Mouse (Mus musculus) frontal cortex, postnatal 10 days (tissue): ENCODE measurements around the gene Tubb1.

ENCODE experiments used
- DNase-seq, 2 experiments: peaks; one replicate each; pipeline ENCODE4 v3.0.0; 2022; ENCODE audit warnings: low spot score in 2 of 2, mixed read lengths in 1 of 2

Tubb1 gene

DNA sequence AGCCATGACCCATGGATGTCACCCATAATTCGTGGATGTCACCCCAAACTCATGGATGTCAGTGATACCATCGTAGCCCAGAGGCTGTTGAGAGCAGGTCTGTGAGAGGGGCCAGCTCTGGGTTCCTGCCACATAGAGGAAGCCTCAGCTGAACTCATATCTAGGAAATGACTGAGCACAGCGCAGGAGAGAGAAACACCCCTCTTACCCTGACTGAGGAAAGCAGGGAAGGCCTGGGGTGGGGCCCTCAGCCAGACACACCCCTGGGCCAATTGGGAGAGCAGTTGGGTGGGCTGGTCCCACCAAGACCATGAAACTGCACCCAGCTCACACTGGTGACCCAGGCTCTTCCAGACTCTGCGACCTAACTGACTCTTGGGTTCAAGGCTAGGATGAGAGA lies at the start of gene Tubb1:
TSS of gene Tubb1 (plus strand) at position 343 of the 400 bp plus-strand sequence.
- DNase-seq: no peak

DNA sequence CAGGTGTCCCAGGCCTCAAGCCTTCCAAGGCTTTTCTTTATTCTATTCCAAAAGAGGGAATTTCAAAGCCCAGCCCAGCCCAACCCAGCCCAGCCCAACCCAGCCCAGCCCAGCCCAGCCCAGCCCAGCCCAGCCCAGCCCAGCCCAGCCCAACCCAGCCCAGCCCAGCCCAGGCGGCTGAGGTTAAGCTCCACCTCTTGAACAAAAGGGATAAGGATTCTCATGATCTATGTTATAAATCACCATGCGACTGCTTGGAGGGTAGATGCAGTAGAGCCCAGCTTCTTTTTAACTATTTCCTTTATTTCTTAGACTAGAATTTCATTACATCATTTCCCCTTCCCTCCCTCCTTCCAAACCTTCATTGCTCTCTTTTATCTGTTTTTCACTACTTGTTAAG lies 40.3 kb upstream of the Tubb1 start:
- DNase-seq: no peak

DNA sequence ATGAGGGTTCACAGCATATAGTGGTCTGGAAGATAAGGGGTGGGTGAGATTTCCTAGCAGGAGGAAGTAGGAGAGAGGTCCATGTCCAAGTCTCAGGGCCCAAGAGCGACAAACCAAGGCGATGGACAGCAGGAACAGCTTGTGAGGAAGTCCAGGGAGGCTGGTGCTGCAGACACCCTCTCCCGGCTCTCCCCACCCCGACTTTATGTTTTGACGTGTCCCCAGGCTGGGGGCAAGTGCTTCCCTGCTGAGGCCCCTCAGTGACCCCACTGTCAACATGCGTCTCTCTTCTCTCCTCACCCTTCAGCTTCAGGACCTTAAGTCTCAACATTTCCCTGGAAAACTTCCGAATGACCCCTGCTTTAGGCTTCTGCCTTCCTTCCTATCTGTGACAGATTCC lies 37.4 kb upstream of the Tubb1 start:
- no peak for DNase-seq

DNA sequence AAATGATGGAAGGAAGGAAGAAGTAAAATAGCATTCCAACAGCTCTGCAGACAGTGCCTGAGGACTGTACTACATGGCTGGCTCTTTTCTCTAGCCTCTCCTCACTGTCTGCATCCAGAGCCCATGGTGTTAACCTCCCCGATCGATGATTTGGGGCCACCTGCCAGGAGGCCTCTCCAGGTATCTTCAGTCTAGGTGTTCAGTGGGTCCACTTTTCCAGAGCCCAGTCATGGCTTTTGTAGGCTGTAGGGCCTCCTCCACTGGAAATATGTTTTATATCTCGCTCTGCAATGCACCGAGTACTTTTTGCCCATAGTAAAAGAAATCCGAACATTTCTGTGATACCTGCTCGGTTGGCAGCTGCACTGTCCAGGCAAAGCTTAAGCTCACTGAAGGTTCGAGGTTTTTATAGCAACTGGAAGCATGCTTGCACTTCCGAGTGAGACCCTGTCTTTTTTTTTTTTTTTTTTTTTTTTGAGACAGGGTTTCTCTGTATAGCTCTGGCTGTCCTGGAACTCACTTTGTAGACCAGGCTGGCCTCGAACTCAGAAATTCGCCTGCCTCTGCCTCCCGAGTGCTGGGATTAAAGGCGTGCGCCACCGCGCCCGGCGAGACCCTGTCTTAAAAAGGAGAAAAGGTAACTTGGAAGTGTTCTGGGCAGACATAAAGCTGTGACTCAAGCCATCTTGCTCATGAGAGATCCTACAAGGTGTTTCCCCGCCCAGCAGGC lies 35.3 kb upstream of the Tubb1 start:
- DNase-seq: no peak

DNA sequence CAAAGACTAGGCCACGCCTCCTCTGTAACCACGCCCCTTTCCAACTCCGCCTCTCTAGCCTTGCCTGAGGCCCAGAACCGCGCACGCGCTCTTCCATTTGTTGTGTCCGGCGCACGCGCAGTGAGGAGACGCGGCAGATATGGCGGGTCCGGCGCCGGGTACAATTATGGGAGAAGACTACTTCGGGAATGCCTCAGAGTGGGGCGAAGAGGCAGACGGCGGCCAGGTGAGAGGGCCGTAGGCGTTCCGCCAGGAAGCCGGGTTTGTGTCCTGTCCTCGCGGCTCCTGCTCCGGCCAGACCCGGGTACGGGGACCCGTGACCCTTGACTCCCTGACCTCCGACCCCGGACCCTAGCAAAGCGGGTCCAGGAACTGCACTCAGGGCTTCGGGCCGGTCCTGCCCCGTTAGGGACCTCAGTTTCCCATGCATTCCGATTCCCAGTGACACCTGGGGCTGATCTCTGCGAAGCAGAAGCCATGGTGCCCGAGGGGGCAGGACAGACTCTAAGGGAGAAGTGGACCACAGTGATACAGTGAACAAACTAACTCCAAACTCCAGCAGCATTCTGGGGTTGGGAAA lies 34.7 kb upstream of the Tubb1 start, which contains the start of gene Nelfcd:
TSS of gene Nelfcd (plus strand) at position 74 of the 580 bp plus-strand sequence.
- peak; percentile 88 to 92 for DNase-seq

DNA sequence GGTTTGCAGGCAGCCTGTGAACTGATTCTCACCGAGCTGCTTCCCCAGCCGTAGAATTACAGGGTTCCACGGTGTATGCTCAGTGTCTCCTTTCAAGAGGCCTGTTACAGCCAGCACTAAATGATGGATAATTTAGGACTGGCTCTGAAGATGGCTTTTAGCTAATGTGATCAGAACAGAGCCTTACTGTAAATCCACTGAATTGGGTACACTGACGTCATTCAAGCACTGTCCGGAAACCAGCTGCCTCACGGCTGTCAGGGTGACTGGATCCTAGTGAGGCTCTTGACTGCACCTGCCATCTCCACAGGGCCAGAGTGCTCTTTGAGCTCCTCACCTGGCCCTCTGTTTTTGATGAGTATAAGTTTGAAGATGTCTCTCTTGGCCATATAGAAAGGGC lies 29.4 kb upstream of the Tubb1 start:
- DNase-seq: no peak

DNA sequence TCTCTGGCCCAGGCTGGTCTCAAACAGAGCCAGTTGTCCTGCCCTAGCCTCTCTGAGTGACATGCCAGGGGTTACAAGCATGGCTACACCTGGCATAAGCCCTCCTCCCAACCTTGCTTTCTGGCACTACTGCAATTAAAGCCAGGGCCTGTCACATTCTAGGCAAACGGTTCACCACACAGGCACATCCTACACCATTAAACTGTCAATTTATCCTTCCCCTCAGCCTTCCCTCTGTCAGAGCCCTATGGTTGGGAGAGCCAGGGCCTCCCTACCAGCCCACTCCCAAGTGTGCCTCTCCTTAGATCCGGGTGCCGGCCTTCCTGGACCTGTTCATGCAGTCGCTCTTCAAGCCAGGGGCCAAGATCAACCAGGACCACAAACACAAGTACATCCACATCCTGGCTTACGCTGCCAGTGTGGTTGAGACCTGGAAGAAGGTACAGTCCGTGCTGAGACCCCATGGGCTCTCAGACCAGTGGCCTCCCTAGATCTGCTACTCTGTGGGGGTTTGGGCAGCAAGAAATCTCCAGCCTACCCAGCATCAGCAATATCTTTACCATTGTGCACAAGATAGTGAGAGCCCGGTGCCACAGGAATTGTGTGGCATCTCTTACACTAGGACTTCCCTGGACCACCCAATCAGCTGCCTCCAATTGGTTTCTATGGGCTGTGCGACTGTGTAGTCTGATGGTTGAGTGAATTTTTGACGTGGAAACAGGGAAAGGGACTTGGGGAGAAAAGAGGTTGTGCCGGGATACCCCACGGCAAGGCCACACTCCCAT lies 26.0 kb upstream of the Tubb1 start:
- DNase-seq: no peak

DNA sequence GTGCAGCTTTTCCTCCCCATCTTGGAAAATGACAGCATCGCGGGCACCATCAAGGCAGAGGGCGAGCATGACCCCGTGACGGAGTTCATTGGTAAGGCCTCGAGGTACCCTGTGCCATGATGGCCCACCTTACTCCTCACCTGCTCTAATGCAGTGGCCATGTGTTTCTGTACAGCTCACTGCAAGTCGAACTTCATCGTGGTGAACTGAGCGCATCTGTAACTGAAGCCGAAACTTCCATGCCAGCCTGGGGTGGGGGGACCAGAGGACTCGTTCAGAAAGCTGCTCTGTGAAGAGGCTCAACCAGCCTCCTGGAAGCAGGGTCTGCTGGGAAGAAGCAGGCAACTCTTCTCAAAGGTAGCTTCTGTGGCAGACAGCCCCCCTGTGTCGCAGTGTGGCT lies 23.6 kb upstream of the Tubb1 start:
- DNase-seq: no peak

DNA sequence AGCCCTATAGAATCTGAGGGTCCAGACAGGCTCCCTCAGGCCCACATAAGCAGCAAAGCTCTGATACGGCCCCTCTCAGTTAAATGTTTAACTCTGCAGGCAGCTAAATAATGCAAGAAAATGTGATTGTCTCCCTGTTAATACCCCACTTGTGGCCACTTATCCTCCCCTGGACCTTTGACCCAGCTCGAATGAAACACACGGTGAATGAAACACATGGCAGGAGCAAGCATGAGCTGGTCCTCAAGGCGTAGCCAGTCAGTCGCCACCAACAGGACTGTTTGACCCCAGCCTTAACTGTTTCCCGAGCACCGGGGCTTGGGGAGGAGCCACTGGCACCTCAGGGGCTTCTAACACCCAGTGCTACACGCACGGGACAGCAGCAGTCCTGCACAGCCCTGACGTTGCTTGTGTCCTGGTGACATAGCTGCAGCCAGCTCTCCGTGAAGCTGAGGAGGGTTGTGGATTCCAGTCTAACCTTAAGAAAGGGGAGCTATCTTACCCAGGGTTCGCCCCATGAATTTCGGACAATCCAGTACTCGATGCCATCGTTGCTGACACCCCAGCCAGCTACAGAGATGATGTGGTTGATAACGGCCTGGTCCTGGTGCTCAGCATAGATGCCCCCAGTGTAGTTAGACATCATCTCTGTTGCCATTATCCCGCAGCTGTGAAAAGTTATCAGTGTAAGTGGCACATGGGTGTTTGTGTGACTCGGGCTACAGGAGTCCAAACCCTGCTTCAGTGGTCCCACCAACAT lies 22.2 kb upstream of the Tubb1 start:
- no peak for DNase-seq

DNA sequence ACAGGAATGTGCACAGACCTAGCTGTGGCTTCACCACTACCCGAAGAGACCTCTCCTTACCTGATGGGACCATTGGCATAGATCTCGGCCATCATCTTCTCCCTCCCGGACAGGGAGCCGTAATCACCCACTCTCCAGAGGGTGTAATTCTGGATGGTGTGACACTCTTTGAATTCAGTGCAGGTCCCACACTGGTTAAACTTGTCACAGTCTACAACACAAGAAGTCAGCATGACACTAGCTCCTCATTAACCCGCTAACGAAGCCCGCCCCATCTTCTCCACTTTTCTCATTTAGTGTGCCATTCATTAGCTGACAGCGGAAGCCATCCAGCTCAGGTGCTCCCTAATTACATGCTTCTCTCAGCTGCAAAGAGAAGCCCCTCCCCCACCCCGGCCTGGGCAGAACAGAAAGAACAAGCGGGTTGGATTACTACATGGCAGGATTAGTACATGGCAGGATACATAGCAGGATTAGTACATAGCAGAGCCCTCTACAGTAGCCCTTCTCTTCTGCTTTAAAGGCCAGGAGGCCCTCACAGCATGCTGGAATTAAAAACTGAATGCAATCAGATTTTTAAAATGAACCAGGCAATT lies 21.4 kb upstream of the Tubb1 start:
- no peak for DNase-seq

DNA sequence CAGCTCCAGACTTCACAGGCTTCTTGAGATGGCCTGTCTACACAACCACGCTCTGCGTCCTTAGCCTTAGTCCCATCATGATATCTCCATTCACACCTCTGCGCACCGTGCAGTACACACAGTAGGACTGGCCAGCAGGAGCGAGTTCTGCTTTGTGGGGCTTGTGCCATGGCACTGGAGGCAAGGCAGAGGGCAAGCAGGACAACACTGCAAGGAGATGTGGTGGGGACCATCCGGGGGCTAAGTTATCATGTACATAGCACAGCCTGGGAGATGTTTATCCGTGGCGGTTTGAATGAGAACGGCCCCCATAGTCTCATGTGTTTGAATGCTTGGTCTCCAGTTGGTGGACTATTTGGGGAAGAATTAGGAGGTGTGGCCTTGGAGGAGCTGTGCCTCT lies 15.6 kb upstream of the Tubb1 start:
- DNase-seq: no peak

DNA sequence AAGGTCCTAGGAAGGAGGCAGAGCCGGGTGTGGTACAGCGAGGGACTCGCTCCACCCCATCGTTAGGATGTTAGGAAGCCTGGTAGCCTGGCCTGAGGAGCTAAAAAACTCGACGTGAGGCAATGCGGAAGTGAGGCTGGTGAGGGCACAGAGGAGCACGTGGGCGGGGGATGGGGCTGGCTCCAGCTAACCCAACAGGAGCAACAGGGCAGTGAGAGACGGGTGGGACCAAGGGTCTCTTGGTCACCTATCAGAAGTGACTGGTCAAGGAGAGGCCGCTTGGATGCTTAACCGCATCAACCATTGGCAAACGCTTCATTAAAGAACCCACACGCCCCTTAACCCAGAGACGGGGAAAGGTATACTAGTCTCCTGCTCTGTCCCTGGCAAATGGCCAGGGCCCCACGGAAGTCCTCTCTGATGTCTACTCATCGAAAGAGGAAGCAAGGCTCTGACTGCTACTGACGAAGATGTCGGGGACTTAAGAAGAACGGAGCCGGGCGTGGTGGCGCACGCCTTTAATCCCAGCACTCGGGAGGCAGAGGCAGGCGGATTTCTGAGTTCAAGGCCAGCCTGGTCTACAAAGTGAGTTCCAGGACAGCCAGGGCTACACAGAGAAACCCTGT lies 14.3 kb upstream of the Tubb1 start:
- peak in 1 of 2 experiments; percentile 41 for DNase-seq

DNA sequence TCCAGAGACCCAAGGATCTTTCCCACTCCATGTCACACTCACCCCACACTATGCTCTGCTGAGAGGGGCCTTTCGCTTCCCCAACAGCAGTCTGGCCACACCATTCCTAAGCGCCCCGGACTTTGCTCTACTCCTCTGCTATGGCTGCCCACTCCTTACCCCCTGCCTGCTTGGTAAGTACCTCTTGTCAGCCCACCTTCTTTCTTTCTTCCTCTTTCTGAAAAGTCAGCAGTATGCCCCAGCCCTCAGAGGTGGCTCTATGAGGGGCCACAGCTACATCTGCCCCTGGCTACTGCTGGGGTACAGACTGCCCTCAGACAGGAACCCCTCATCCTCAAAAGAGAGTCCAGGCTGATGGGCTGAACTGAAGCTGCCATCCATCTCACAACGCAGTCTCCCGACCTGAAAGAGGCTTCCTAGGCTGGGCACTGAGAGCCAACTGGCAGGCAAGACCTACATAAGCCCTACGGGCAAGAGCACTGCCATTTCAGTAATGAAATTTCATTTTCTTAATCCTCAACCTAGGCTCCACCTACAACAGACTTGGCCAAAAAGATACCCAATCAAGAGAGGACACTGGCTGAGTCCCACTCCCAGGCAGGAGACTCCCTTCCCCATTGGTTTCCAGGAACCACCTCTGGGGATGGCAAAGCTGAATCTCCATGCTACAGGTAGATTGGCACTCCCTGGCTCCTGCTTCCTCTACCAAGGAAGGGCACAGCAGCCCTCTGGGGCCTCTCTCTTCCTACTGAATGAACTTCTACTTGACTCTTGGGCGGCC lies 13.4 kb upstream of the Tubb1 start:
- no peak for DNase-seq

DNA sequence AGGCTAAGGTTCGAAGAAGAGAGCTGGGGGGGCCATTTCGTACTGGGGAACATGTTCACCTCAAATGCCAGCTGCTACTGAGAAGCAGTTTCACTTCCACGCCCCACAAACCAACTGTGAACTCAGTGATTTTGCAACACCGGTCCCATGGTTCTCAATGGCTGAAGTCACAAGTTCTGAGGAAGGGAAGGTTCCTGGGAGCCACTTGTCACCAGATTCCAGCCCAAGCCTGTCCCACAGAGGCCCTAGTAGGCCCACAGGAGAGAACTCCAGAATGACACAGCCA lies 12.9 kb upstream of the Tubb1 start:
- no peak for DNase-seq

DNA sequence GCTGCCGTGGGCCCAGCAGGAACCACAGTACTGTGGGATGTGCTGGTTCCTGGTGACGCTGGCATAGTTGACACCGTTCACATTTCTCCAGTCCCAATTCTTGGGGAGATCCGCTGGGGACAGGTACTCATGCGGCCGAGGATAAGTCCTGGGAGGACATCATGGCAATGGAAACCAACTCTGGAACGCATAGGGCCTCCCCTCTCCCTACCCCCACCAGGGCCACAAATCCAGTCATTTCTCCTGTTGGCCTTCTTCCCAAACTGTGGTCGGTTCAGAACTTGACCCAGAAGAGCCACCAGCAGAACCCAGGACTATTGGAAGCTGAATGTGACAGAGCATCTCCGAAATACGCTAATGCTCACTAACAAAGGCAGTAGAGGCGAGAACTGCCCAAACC lies 12.3 kb upstream of the Tubb1 start:
- no peak for DNase-seq

DNA sequence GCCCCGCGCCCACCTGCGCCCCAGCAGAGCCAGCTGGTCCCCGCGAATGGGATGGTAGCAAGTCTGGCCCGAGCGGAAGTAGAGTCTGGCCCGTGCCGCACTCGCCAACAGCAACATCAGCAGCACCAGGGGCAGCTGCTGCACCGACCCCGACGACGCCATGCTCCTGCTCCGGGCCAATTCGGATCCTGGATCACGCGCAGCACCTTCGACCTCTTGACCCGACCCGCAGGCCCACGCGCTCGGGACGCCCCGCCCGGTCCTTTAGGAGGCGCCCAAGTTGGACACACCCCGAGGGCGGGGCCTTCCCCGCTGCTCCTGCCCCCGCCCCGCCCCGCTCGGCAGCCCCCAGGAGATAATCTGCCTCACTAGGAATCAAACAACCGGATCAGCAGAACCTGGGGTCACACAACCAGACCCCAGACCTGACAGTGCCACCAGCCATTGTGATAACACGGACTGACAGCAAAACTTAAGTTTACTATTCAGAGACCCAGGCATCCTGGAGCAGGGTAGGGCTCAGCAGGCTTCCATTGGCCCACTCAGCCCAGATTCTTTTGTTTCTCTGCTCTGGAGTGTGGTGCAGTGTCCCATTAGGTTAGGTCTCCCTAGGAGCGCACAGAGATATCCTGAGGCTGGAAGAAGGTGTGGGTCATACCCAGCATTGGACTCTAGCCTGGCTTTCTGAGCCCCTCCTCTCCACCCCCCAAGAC lies 11.6 kb upstream of the Tubb1 start, which contains the start of gene Ctsz:
TSS of gene Ctsz (minus strand) at position 303 of the 713 bp plus-strand sequence.
- peak; percentile 35 to 46 for DNase-seq

DNA sequence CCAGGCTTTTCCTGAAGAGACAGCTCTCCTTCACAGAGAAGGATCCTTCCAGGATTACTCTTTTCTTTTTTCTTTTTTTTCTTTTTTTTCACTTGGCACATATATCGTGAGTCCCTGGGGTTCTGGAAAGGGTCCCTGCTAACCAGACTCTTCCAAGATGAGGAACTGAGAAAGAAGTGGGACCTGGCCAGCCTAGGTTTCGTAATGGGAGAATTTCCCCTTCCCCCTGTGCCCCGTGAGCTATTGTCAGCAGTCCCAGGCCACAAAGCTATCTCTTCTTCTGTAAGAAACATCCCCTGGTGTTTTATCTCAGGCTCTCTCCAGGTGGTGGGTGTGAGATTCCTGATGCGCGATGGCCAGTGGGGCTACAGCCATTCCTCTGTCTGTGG lies 11.1 kb upstream of the Tubb1 start:
- DNase-seq: no peak

DNA sequence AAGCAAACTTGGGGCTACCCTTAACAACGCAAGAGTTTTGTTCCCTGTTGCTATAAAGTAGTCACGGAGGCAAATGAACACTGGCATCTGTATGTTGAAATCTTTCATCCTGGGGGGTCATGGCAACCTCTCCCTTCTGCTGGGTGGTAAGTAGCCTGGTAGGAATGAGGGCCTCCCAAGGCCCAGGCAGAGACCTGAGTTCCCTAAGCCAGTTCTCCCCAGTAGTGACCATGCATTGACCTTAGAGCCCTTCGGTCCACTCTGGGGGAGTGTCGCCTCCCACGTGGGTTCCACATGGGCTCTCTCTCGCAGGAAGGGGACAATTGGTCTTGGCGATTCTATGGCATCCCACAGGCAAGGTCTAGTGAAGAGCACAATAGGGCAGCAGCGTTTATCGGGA lies 10.5 kb upstream of the Tubb1 start:
- DNase-seq: no peak

DNA sequence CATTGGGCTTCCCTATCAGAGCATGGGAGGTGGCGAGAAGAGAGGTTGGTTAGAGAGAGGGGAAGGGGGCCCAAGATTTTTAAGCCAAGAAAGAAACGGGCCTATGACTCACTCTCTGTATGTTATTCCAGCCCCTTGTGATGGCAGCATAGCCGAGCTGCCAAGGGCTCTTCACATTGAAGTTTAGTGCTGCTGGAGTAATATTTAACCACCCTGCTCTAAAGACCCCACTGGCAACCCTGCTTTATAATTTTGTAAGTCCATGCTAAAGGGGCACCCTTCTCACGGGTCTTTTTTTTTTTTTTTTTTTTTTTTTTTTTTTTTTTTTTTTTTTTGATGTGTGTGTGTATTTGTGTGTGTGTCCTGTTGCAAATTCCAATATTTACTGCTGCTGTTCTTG lies 8.6 kb upstream of the Tubb1 start:
- no peak for DNase-seq

DNA sequence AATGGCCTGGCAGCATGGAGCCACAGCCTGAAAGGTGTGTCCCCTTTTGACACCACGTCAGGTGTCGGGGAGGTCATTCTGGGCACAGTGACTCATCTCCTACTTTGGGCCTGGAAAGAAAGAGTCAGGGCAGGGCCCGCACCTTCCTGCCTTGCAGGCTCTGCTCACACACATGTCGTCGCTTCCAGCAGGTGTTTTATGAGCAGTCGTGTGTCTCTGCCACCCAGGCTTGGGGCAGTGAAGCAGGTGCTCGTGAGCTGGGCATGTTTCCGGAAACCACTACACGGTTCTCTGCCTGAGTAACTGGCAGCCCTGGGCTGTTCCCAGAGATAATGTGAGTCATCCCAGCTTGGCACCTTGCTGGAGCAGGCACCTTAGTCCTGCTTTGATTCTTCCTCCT lies 8.0 kb upstream of the Tubb1 start:
- no peak for DNase-seq
